Mouse (Mus musculus) spleen, adult 2 months (tissue): ENCODE measurements at regions not wholly inside any gene's neighbourhood (a gene's known extent, or its start where the extent isn't known, plus 50 kb on each side); places are given as distances from the start of the nearest gene placed in this dataset.

Experiments
- CTCF ChIP-seq: fragments of 200-500 bp; IDR thresholded peaks from 2 replicates; pipeline ENCODE4 v1.5.1; 2011; ENCODE audit warnings: mild to moderate bottlenecking, inconsistent platforms; ENCODE audit not compliant: insufficient read depth, insufficient read length, insufficient replicate concordance; ENCODE audit errors: extremely low read depth
- POLR2A ChIP-seq: fragments of 200-500 bp; IDR thresholded peaks from 2 replicates; pipeline ENCODE4 v1.6.1; 2011; ENCODE audit warnings: low read depth, low read length, inconsistent platforms

- TF ChIP-seq POLR2A (no peak), CTCF (no peak)
These were observed 220.2 kb downstream of the Snx13 start for GRCm38 (mm10) chr12:35267023-35267654.
